Comparison of ENCODE assay signal across 27 mouse cellular contexts in genomic region chr4:40187956-40188355, GRCm38 (mm10). TPM values are rescaled to one million over a fixed set of nuclear protein-coding genes. Genes with fewer than 3 reads are reported as not detected.
DNase-seq lines count a peak whose midpoint lies in the region; ATAC-seq and TF ChIP-seq lines count a peak whose summit lies in the region.
"Had no signal": no experiment of that assay in that cellular context is flagged by ENCODE, and none has a peak within 500 bp of the region (broad histone marks: within the 10 kb centered on the region; RNA-seq: fewer than 3 reads in every experiment).

No protein-coding gene starts in this region.

- 68% methylated on average over 7 of the region's 7 CpGs for WGBS in lung, postnatal 0 days
- WGBS in lung, adult 2 months, result 78% methylated on average over 7 of the region's 7 CpGs

- no peak overlapping the region for H3K9ac ChIP-seq in lung, postnatal 0 days (replicated peaks; ENCODE audit: low read depth)
- no peak overlapping the region for H3K9ac ChIP-seq in ES-E14 (ENCODE audit: insufficient read depth, low read depth, low read length, poor library complexity, severe bottlenecking)
- H3K9ac ChIP-seq: embryonic facial prominence, embryonic 13.5 days; embryonic facial prominence, embryonic 15.5 days; forebrain, embryonic 12.5 days had no signal

- in situ Hi-C loops in ES-E14 (cut with MboI; ENCODE audit: low sequenced_read_pairs in 2 of 2, unreplicated experiment in 2 of 2), result no loop called here

- ATAC-seq in lung, postnatal 0 days, result peak; percentile 28; the same call in 1 of the 2 replicates
- no peak for ATAC-seq in megakaryocyte progenitor cell, adult 5-6 weeks (replicated peaks; ENCODE audit: poor library complexity)
- ATAC-seq: activated CD4-positive, CD25-positive, alpha-beta regulatory T cell, adult 4 months; forebrain, embryonic 14.5 days; forebrain, embryonic 16.5 days; Patski had no signal

- TF ChIP-seq EP300 in lung, postnatal 0 days (IDR thresholded peaks at IDR 0.05), result peak; percentile 61

- H3K27ac ChIP-seq in lung, postnatal 0 days (ENCODE audit: low read length), result no peak overlapping the region
- no peak overlapping the region; the same call in 1 of the 2 replicates for H3K27ac ChIP-seq in ES-E14 (ENCODE audit: insufficient read depth, low read depth, low read length, poor library complexity, severe bottlenecking)
- H3K27ac ChIP-seq: embryonic facial prominence, embryonic 13.5 days; embryonic facial prominence, embryonic 15.5 days; forebrain, embryonic 10.5 days; forebrain, embryonic 12.5 days had no signal

- no peak overlapping the region for H3K4me3 ChIP-seq in lung, postnatal 0 days (ENCODE audit: low read depth, low read length)
- no peak overlapping the region for H3K4me3 ChIP-seq in lung, adult 2 months (replicated peaks; ENCODE audit: extremely low read depth, low read depth, low read length)
- no peak overlapping the region for H3K4me3 ChIP-seq in ES-E14 (ENCODE audit: insufficient read depth in 1 of 2, low read depth in 1 of 2, low read length in 2 of 2, poor library complexity in 1 of 2, severe bottlenecking in 1 of 2)
- H3K4me3 ChIP-seq: embryonic facial prominence, embryonic 13.5 days; embryonic facial prominence, embryonic 15.5 days; erythroblast, embryonic 14.5 days; forebrain, embryonic 10.5 days; forebrain, embryonic 12.5 days had no signal

- no peak for DNase-seq in lung, postnatal 0 days (ENCODE audit: low spot score)
- DNase-seq in lung, adult 2 months, result no peak
- DNase-seq in ES-E14 (ENCODE audit: low read depth, low spot score), result no peak
- DNase-seq in ZHBTc4 (ENCODE audit: low read depth, low spot score), result peak; percentile 57
- DNase-seq in frontal cortex, postnatal 14 days (ENCODE audit: low spot score in 2 of 2), result no peak
- DNase-seq in adrenal gland, adult 2 months, result no peak
- DNase-seq: adrenal gland, postnatal 10 days; adrenal gland, postnatal 25 days; cerebellum, adult 11 months; cerebellum, adult 18-20 months; cerebellum, adult 8-10 months; cerebellum, adult 9-11 months; cerebellum, postnatal 14 days; cerebellum, postnatal 36 days; embryo, embryonic 11 days had no signal

- H3K4me1 ChIP-seq in lung, postnatal 0 days (ENCODE audit: insufficient read depth, low read depth, low read length), result no peaks in the 10 kb centered on the region
- no peaks in the 10 kb centered on the region for H3K4me1 ChIP-seq in lung, adult 2 months (ENCODE audit: control insufficient read depth, insufficient read depth, low read length)
- H3K4me1 ChIP-seq in ES-E14 (ENCODE audit: control insufficient read depth in 2 of 2, insufficient read depth in 2 of 2, low read length in 2 of 2, poor library complexity in 1 of 2), result peaks cover 0 to 16% of the 10 kb centered on the region in 2 experiments; a peak in 3 of 4 replicates
- H3K4me1 ChIP-seq: embryonic facial prominence, embryonic 13.5 days; embryonic facial prominence, embryonic 15.5 days; forebrain, embryonic 10.5 days; forebrain, embryonic 12.5 days had no signal

- H3K9me3 ChIP-seq in lung, postnatal 0 days (ENCODE audit: low read length), result no peaks in the 10 kb centered on the region
- H3K9me3 ChIP-seq in ES-E14 (ENCODE audit: control insufficient read depth, insufficient read depth, low read depth, low read length), result no peaks in the 10 kb centered on the region
- H3K9me3 ChIP-seq: embryonic facial prominence, embryonic 13.5 days; embryonic facial prominence, embryonic 15.5 days; forebrain, embryonic 10.5 days; forebrain, embryonic 12.5 days; G1E had no signal

- H3K36me3 ChIP-seq in lung, postnatal 0 days (ENCODE audit: insufficient read depth, low read length), result peaks cover 47% of the 10 kb centered on the region
- peaks cover 13% of the 10 kb centered on the region; the same call in 1 of the 2 replicates for H3K36me3 ChIP-seq in ES-E14 (ENCODE audit: control insufficient read depth, insufficient read depth, low read length, poor library complexity, severe bottlenecking)

- no peak for TF ChIP-seq CTCF in lung, postnatal 0 days (IDR thresholded peaks at IDR 0.05)
- no peak for TF ChIP-seq CTCF in lung, adult 2 months (IDR thresholded peaks at IDR 0.05; ENCODE audit: insufficient read depth, low read length)

- no peak overlapping the region for H3K4me2 ChIP-seq in lung, postnatal 0 days (replicated peaks; ENCODE audit: low read depth, low read length)
- H3K4me2 ChIP-seq: embryonic facial prominence, embryonic 13.5 days; embryonic facial prominence, embryonic 15.5 days; forebrain, embryonic 12.5 days had no signal

- TF ChIP-seq POLR2A in lung, adult 2 months (IDR thresholded peaks at IDR 0.05; ENCODE audit: borderline replicate concordance, extremely low read depth, low read depth, low read length), result no peak

- H3K27me3 ChIP-seq in lung, postnatal 0 days (replicated peaks; ENCODE audit: insufficient read depth, low read length), result no peaks in the 10 kb centered on the region
- H3K27me3 ChIP-seq: CH12.LX; embryonic facial prominence, embryonic 13.5 days; embryonic facial prominence, embryonic 15.5 days; forebrain, embryonic 12.5 days; Patski had no signal

TF ChIP-seq in ES-E14, 5 proteins besides CTCF, POLR2A, EP300 and RAD21:
- TF ChIP-seq MAFK (IDR thresholded peaks at IDR 0.05; ENCODE audit: insufficient read depth, low read depth, low read length) (no peak), ZNF384 (IDR thresholded peaks at IDR 0.05; ENCODE audit: low read depth, low read length) (peak; percentile 50; the same call in 1 of the 2 replicates)

RNA-seq across cellular contexts. Expression of gene Aco1, which starts 45.1 kb away (rescaled TPM):
- 38.0 and 46.0 TPM in 2 replicates for polyA plus RNA-seq in lung, postnatal 0 days (2015; fragmentation: Nextera tagmentation; extraction: Ambion mirVana)
- 28.9 and 35.4 TPM in 2 replicates for polyA plus RNA-seq in lung, adult 2 months (2012; rRNA removed)
- total RNA-seq in ES-E14 (2012; rRNA removed), result 23.9 and 29.0 TPM in 2 replicates
- 15.4 and 19.2 TPM in 2 replicates for total RNA-seq in megakaryocyte progenitor cell, adult 5-6 weeks (2015)
- total RNA-seq in megakaryocyte progenitor cell, adult 5-6 weeks (2017), result 18.5 and 21.0 TPM in 2 replicates
- total RNA-seq in adrenal gland, adult 2 months (2021), result 100 to 1,000 TPM; 122 to 146 TPM
- polyA plus RNA-seq in adrenal gland, adult 2 months (2012; rRNA removed), result 43.3 and 51.3 TPM in 2 replicates

RNA-seq across cellular contexts. Expression of gene Ddx58, which starts 51.7 kb away (rescaled TPM):
- polyA plus RNA-seq in lung, postnatal 0 days (2015; fragmentation: Nextera tagmentation; extraction: Ambion mirVana), result 15.3 and 18.1 TPM in 2 replicates
- 14.0 and 21.8 TPM in 2 replicates for polyA plus RNA-seq in lung, adult 2 months (2012; rRNA removed)
- 14.5 and 19.0 TPM in 2 replicates for total RNA-seq in ES-E14 (2012; rRNA removed)
- total RNA-seq in megakaryocyte progenitor cell, adult 5-6 weeks (2015), result 6.7 and 13.3 TPM in 2 replicates
- total RNA-seq in megakaryocyte progenitor cell, adult 5-6 weeks (2017), result 8.2 and 9.8 TPM in 2 replicates
- 10 to 100 TPM; 25.2 to 30.3 TPM for total RNA-seq in adrenal gland, adult 2 months (2021)
- polyA plus RNA-seq in adrenal gland, adult 2 months (2012; rRNA removed), result 9.7 and 13.3 TPM in 2 replicates
